Mouse (Mus musculus): ENCODE measurements around the gene Btbd9. TPM values are rescaled to one million over a fixed set of nuclear protein-coding genes. Genes with fewer than 3 reads are reported as not detected.

Btbd9 gene
- total RNA-seq, 2 experiments from 2014 or later = 40.6 to 40.9 TPM

DNA sequence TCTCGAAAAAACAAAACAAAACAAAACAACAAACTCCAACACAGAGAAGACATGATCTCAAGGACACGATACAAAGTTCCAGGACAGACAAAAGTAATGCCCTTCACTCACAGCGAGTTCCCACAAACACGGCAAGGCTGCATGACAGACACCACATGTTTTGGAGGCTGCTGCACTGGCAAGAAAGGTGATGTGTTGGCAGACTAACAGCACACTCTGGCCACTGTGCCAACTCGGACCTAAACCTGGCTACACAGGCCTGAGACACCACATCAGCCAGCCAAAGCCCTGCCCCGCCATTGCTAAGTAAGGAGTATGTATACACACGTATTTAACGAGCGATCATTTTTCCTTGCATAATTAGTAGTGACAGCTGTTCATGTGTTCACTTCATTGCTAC, 123.9 kb downstream of the Btbd9 start:
- no peak for DNase-seq

DNA sequence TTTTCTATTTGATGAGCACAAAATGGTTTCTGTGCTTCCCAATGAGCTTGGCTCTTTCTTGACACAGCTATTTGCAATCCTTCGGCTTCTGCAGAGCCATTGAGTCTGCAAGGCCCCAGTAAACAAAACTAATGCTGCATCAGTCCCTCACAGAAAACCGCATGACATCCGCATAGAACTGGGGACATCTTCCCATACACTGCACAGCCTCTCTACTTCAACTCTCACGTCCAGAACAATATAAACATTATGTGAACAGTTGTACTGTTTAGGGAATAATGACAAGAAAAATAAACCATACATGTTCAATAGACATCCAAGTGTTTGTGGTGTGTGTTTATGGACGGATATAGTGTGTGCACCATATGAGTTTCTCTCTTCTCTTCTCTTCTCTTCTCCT, 127.7 kb downstream of the Btbd9 start:
- no peak for DNase-seq

DNA sequence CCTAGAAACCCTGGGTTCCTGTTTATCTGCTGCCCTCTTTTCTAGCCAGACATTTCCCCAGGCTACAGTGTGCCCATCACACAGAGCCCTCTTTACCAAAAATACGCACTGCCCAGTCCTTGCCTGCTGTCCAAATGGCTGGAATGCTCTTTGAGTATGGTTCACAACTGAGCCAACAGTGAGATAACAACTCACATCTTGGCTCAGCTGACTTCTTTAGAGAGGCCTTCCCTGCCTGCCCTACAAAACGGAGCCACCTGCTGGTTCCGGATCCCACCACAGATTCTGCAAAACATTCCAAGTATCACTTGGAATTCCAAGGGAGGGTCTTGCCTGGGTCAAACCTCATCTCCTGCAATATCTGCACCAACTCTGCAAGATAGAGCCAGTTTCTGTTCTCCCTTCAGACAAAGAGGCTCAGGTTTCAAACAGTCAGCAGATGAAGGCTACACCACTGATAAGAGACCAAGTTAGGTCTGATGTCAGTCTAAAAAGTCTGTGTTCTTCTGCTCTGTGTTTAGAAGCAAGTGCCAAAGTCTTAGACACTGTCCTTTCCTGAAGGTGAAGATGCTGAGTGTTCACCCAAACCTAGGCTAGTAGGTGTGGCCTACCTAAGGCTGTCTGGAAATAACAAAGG, 130.4 kb downstream of the Btbd9 start:
- DNase-seq = peak; percentile 35

DNA sequence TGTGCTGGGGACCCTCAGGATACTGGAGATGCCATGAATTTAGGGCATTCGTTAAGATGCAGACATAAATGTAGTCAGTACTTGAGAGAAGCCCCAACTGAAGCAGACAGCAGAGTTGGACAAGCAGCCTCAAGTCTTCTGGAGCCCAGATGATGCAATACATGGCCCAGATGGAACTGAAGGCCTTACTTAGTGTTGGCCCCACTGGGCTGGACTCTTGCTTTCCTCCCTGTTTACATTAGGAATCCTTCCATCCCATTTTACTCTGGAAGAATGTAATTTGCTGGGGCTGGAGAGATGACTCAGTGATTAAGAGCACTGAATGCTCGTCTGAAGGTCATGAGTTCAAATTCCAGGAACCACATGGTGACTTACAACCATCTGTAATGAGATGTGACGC, 136.6 kb downstream of the Btbd9 start:
- DNase-seq = no peak

DNA sequence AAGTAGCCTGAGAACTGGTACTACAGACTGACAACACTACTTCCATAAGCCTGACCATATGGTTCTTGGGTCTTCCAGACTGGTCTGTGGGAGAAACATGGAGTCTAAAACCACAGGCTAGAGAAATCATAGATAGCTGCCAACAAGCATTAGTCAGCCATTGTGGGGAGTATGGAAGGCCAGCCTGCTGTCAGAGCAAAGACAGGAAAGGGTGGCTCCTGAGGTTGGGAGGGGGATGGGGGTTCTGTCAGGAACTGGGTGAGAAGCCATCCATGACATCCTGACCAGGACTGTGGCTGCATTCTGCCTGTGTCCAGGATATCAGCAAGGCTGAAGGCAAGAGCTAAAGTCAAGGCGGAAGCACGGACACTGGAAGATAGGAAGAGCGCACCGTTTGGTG, 137.5 kb downstream of the Btbd9 start:
- peak; percentile 52 for DNase-seq

DNA sequence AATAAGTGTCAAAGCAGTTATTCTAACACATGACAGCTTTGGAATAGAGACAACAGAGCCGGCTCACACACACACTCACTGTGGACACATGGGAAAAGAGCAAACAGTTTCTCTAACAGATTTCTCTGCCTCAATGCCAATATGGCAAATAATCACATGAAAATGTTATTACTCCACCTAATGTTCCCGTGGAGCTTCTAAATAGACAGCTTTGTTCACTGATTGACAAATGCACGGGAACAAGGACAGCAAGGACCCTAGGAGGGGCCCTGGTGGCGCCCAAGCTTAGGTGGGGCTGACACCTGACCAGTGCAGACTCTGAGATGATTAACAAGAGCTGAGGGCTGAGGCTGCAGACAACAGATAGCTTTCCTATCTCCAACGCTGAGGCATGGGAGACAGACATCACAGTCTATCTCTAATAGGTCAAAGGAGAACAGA, 140.2 kb downstream of the Btbd9 start:
- DNase-seq = no peak

DNA sequence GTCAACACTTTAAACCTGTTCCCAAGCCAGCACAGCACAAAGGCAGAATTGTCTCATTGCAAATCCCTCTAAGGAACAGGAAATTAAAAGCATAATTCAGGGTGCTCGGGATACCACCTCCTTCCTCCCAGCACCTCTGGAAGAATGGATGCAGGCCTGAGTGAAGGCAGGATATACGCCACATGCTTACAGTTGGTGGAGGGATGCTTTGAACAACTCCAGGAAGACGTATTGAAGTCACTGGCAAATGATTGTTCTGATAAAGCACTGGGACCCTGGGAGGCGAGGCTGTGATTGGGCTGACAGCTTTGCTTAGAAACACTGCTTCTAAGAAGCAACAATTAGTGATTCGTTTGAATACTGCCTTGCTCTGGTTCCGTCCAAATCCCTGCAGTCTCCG, 140.8 kb downstream of the Btbd9 start:
- DNase-seq = no peak

DNA sequence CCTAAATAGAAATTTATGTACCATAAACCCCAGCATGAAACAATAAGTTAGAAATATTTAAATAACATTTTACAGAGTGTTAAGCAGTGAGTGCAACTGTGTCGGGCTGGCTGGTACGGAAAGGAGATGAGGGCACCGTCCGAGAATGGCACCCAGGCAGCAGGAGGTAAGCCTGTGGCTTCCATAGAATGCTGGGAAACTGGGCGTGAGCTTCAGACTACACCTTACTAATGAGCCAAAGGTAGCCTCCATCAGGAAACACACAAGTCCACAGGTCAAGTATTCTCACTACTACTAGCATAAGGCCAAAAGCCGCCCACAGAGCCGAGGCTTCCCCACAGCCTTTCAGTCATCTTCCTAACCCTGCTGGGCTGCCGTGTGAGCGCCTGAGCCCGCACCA, 144.2 kb downstream of the Btbd9 start:
- no peak for DNase-seq

DNA sequence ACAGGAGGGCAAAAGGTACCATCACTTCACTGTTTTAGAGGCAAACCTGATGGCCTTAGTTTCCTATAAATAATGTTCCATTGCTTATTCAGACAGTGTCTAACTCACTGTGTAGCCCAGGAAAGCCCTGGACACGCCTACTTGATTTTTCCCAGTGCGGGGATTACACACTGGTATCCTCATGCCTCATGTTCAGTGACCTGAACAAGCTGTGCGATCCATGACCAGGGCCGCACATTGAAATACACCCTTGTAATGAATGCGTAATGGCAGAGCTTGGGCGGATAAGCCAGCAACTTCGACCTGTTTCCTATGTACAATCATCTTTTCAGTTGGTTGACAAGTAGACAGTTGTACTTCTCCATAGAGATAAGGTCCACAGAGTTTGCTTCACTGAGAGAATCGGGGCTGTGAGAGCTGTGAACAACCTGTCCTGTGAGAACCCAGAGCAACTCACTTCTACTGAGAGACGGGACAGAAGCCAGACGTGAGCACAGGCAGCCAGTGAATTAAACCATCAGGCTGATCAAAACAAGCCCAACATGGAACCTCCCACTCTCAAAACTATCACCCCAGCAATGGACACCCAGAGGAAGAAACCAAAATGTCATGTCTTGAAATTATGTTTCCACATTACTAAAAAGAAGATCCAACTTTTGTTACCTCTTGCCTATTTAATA, 145.2 kb downstream of the Btbd9 start:
- no peak for DNase-seq

DNA sequence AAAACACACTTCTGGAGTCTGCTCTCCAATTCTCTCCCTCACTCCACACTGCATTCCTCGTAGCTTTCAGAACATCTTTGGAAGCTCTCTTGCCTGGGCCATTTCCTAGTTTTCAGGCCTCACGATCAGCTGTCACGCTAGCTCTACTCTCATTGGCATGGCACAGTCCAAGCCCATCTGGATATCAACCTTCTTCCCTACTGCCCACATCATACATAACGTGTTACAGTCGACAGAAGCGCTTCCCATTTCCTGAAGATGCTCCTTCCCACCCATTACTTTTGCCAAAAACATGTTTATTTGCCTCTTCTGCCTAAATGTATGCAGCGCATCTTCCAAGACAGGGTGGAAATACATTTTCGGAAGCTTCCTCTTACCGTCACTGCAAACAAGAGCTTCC, 147.6 kb downstream of the Btbd9 start:
- DNase-seq = no peak

DNA sequence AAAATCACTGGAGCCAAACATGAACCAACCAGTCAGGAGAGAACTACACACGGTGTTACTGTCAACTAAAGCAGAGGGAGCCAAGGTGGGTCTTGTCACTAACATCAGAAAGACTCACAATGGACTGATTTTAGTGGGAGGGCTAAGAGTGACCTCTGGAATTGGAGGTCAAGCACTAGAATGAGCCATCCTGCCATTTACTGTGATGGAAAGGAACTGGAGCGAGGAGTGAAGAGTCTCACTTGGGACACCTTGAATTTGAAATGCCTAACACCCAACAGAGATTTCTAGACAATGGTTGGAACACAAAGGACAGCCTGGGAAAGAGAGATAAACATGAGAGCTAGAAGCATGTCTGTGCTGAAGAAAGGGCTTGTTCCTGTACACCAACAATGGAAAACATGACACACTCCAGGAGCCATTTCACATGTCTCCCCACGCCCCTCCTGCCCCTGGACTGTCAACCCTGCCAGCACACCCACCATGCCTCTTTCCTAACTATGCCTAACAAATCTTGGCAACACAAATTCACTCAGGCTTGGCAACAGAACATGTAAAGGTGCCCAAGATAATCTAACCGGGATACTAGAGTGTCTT, 152.9 kb downstream of the Btbd9 start:
- DNase-seq = no peak

DNA sequence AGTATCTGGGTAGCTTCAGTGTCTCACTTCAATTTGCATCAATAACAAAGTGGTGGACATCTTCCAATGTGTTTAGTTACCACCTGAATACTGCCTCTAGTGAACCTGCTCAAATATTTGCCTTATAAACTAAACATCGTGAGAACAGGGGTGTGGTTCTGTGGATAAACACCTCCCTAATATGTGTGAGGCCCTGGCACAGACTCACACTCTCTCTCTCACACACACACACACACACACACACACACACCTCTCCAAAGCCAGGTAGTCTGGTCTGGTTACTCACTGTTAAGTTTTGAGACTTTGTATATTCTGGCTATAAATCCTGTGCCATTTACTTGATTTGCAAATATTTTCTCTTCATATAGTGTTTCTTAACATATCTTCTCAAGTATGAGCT, 154.0 kb downstream of the Btbd9 start:
- no peak for DNase-seq

DNA sequence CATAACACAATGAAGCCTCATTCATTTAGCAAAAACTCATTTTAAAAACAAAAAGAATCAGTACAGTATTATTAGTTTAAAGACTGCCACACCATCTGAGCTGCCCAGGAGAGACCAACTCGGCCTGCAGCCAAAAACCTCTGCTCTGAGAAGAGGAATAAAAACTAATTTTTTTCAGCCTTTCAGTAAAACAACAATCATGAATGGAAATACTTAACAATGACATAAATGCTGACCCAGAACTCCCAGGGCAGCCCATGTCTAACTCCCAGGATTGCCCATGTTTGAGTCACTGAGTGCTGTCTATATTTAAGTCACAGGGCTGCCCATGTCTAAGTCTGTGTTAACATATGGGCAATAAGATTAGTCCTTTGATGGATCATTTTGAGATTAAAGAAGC, 155.0 kb downstream of the Btbd9 start:
- no peak for DNase-seq

DNA sequence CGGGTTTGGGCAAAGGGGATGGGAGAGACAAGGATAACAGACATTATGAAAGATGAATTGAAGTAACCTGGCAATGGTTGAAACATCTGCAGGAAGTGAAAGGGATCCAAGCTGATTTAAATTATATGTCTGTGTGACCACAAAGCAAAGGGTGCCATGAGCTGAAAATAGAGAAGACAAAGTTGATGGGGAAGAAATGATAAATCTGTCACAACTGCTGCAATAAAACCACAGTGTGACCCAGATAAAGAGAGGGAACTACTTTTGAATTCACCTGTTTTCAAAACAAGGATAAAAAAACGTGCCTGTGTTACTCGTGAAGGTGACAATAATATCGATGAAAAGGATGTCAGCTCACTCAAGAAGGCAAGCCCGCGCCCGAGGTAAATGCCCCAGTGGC, 156.8 kb downstream of the Btbd9 start:
- DNase-seq = no peak

DNA sequence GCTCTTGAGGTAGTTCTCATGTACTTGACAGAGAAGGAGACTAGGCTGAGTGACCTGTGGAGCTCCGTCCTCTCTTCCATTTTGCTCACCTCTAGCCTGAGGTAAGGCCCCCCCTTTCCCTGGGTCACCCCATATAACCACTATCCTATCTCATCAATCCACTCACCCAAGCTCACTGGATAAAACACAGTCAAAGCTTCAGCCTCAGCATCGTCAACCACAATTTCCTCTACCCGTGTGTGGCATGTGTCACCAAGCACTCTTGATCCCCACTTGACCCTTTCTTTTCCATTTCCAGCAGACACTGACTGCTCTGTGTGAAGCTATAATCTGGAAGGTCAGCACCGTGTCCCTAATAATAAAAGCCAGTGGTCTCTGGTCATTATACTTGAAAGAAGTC, 157.8 kb downstream of the Btbd9 start:
- DNase-seq = no peak

DNA sequence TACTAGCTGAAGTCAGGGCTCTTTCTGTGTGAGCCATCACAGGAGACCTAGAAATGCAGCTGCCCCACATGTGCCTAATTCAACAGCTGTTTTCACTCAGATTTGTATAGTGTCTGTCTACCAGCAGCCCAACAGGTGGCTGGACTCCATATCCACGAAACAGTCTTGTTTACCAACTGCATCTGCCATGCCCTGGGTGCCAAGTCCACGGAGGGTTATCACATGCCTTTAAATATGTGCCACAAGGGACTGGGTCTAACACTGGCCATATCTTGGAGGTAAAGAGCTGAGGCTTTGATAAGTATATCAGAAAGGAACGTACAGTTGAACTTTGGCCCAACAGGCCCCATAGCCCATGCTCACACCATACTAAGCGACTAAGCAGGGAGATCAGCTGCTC, 159.2 kb downstream of the Btbd9 start:
- no peak for DNase-seq

DNA sequence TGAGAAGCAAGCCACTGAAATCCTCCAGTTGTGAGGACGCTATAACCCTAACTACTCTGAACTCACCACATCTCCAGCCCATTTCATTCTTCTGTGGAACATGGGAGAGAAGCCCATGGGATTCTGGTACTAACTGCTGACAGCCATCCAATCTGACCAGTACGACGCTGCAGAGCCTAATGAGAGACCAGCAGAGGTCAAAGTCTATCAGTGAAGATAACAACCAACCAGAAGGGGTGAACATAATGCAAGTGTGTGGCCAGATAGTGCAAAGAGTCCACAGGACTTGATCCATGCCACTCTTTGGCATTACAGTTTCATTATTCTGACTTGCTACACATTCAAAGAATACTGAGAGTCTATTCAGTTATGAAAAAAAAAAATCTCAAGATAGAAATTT, 160.6 kb downstream of the Btbd9 start:
- no peak for DNase-seq

DNA sequence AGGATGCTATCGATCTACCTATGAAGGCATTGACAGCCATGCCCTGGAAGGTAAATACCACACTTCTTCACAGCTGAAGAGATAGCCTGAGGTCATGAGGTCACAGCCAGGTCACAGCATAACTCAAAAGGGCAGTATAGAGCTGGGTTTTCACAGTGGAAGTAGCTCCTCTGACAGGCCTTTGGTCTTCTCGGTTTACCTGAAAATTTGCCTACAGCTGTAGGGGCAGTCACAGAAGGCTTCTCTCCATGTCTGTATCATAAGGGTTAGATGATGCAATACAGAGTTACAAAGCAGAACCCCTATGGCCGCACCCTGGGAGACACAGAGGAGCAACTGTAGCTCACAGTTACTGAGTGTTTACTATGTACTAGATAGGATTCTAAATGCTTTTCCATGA, 163.3 kb downstream of the Btbd9 start:
- no peak for DNase-seq

DNA sequence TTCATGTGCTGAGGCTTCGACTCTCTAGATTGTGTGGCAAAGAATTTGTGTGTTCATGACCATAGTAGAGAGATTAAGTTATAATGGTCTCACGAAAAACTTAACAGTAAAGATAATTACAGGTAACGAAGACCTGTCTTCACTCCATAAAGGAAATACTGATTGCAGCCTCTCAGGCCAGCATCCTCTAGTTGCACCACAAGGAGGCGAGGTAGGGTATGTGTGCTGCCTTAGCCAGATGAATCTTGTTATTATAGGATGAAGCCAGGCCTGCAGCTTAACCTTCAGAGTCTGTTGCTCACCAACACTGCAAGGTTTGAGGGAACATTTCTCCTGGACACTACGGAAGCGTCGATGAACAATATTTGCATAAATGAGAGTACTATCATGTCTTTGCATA, 170.3 kb downstream of the Btbd9 start:
- DNase-seq = no peak

DNA sequence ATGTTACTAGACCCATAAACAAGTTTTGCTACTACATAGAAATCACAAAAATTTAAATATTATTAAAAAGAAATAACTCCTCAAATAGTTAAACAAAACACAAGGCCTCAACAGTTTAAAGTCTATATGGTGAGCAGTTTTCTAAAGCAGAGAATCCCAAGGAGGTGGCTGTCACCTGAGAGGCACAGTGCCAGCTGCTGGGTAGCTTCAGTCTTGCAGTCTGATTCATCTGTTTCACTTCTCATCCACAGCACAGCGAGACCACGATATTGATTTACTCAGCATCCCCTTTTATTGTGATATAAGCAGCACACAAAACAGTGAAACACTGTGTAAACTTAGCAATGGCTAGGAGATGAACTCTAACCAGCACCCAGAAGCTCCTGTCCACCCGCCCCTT, 173.4 kb downstream of the Btbd9 start:
- no peak for DNase-seq

DNA sequence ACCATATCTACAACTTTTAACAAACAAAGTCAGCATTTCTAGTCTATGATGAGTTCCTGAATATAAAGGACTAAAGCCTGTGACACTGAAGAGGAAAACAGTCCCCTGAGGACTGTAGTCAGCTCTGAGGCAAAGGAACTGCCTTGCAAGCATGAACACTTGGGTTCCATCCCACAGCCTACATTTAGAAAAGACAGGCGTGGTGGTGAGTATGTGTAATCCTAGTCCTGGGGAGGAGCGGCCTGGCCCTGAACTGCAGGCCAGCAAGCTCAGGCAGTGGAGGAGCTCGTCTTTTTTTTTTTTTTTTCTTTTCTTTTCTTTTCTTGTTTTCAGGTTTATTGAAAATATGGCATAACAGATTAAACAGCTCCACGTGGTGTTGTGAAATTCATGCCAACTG, 181.0 kb downstream of the Btbd9 start:
- no peak for DNase-seq

DNA sequence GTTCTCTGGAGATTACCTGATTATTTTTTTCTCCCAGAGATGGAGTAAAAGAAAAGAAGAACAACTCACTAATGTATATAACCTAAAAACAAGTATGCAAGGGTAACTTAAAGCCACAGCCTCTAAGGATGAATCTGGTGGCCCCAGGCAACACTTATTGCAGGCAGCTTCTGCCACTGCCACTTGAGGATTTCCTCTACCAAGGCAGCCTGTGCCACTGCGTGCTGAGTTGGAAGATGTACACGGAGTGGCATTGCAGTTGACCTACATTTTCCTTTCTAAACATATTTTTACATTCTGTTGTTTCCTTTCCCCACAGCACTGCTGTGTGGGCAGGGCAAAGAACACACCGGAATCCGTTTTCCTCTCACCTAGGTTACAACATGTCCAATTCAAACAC, 184.3 kb downstream of the Btbd9 start:
- DNase-seq = no peak

DNA sequence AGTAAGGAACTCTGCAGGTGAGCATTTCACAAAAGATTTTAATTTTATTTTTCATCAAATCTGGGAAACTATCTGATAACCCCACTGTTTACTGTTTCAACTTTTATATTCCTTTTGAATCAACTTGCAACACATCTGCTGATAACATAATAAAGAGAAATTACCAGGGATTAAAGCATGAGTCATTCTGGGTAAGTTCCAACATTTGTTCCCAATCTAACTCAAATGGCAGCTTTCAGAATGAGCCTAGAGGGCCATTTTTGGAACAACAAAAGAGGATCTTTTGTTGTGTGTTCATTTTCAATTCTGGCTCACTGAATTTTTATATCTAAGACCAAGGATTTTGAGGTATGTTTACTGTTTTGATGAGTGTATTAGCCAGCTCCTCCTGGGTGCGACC, 185.1 kb downstream of the Btbd9 start:
- no peak for DNase-seq

DNA sequence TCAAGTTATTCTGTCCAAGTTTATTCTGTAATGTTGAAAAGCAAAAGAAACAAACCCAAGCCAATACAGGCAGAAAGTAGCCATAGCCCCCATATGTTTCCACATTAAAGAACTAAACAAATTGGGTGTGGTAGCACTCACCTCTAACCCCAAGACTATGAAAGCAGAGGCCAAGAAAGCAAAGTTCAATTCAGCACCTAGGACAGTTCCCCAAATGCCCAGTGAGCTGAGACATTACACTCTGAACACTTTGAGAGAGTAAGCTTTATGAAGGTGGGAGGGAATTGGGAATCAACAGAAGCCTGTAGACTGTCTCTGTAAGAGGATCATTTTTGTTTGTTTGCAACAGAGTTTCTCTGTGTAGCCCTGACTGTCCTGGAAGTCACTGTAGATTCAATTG, 186.6 kb downstream of the Btbd9 start:
- DNase-seq = no peak
